Mouse (Mus musculus) kidney, postnatal 36 days (tissue): Measurements from ENCODE around the gene Rab20.
"Not testable (repeated sequence)": the region's sequence is repeated elsewhere in the genome, so short reads cannot be mapped to it uniquely, and the experiment has no call there.

Experiments
- DNase-seq, 2 experiments: peaks; one replicate each; pipeline ENCODE4 v3.0.0; 2021 to 2022; ENCODE audit warnings: mixed read lengths in 2 of 2

Rab20 gene

GRCm38 (mm10) chr8:11478807-11479527 is 457 bp upstream of the Rab20 start:
- peak in 1 of 2 experiments; percentile 70 for DNase-seq

- no peak for DNase-seq
These were observed 1.3 kb downstream of the Rab20 start for GRCm38 (mm10) chr8:11477178-11477553.

- DNase-seq = peak; percentile 76 to 84
These were observed 2.0 kb downstream of the Rab20 start for GRCm38 (mm10) chr8:11476338-11477177.

- DNase-seq = no peak
These were observed 2.6 kb downstream of the Rab20 start for GRCm38 (mm10) chr8:11475876-11476275.

GRCm38 (mm10) chr8:11475397-11475796 is 3.1 kb downstream of the Rab20 start:
- DNase-seq = no peak

- peak; percentile 88 to 94 for DNase-seq
These were observed 5.4 kb downstream of the Rab20 start for GRCm38 (mm10) chr8:11473072-11473471.

GRCm38 (mm10) chr8:11471309-11471708 is 7.2 kb downstream of the Rab20 start:
- peak; percentile 88 to 93 for DNase-seq

GRCm38 (mm10) chr8:11470694-11471093 is 7.8 kb downstream of the Rab20 start:
- DNase-seq = no peak

- peak; percentile 84 to 89 for DNase-seq
These were observed 9.4 kb downstream of the Rab20 start for GRCm38 (mm10) chr8:11469095-11469494.

GRCm38 (mm10) chr8:11466528-11466927 is 12.0 kb downstream of the Rab20 start:
- not testable (repeated sequence) for DNase-seq

GRCm38 (mm10) chr8:11465619-11466018 is 12.9 kb downstream of the Rab20 start:
- DNase-seq = no peak

- DNase-seq = no peak
These were observed 13.9 kb downstream of the Rab20 start for GRCm38 (mm10) chr8:11464707-11464964.

GRCm38 (mm10) chr8:11463889-11464706 is 14.4 kb downstream of the Rab20 start:
- peak; percentile 51 to 90 for DNase-seq

- DNase-seq = no peak
These were observed 15.0 kb downstream of the Rab20 start for GRCm38 (mm10) chr8:11463541-11463888.

- no peak for DNase-seq
These were observed 15.9 kb downstream of the Rab20 start for GRCm38 (mm10) chr8:11462641-11463040.

- DNase-seq = peak; percentile 17 to 39
These were observed 16.7 kb downstream of the Rab20 start for GRCm38 (mm10) chr8:11461847-11462246.

GRCm38 (mm10) chr8:11460934-11461333 is 17.6 kb downstream of the Rab20 start:
- peak; percentile 66 to 86 for DNase-seq

- DNase-seq = peak; percentile 67 to 82
These were observed 19.5 kb downstream of the Rab20 start for GRCm38 (mm10) chr8:11459016-11459415.

- peak; percentile 81 to 83 for DNase-seq
These were observed 20.3 kb downstream of the Rab20 start for GRCm38 (mm10) chr8:11457981-11458836.

- DNase-seq = no peak
These were observed 21.2 kb downstream of the Rab20 start for GRCm38 (mm10) chr8:11457278-11457677.

- DNase-seq = no peak
These were observed 24.3 kb downstream of the Rab20 start for GRCm38 (mm10) chr8:11454228-11454627.

- DNase-seq = no peak
These were observed 25.5 kb downstream of the Rab20 start for GRCm38 (mm10) chr8:11452974-11453373.
